Mouse (Mus musculus): ENCODE results near the gene Hivep2. TPM values are rescaled to one million over a fixed set of nuclear protein-coding genes. Genes with fewer than 3 reads are reported as not detected.

Hivep2 gene
- polyA plus RNA-seq, 1 experiment from 2014 or later, result 5.6 TPM

DNA sequence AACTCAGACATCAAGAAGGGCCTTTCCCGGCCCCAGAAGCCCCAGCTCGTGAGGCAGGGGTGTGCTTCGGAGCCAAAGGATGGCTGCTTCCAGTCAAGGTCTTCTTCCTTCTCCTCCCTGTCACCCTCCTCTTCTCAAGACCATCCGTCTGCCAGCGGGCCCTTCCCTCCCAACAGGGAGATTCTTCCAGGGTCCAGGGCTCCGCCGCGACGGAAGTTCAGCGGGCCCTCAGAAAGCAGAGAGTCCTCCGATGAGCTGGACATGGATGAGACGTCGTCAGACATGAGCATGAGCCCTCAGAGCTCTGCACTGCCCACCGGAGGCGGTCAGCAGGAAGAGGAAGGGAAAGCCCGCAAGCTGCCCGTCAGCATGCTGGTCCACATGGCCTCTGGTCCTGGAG is 166.2 kb downstream of the Hivep2 start:
- no peak overlapping the region for H3K9ac ChIP-seq (ENCODE audit: low read length)
- H3K36me3 ChIP-seq (ENCODE audit: control insufficient read depth, insufficient read depth, low read length), result peaks cover 10% of the 10 kb centered on the region; the same call in 1 of the 2 replicates
- H3K4me2 ChIP-seq (ENCODE audit: low read depth, low read length), result no peak overlapping the region
- H3K4me1 ChIP-seq (ENCODE audit: control insufficient read depth, insufficient read depth, low read length), result no peaks in the 10 kb centered on the region
- no peak for ATAC-seq (ENCODE audit: insufficient read depth, low FRiP score)
- no peaks in the 10 kb centered on the region for H3K9me3 ChIP-seq (replicated peaks; ENCODE audit: control insufficient read depth, low read length)
- no peaks in the 10 kb centered on the region for H3K27me3 ChIP-seq (ENCODE audit: control insufficient read depth, insufficient read depth, low read length)
- WGBS, result 89% methylated on average over 17 of the region's 17 CpGs
- no peak overlapping the region for H3K27ac ChIP-seq (ENCODE audit: low read length)
- H3K4me3 ChIP-seq (replicated peaks; ENCODE audit: low read length), result no peak overlapping the region

DNA sequence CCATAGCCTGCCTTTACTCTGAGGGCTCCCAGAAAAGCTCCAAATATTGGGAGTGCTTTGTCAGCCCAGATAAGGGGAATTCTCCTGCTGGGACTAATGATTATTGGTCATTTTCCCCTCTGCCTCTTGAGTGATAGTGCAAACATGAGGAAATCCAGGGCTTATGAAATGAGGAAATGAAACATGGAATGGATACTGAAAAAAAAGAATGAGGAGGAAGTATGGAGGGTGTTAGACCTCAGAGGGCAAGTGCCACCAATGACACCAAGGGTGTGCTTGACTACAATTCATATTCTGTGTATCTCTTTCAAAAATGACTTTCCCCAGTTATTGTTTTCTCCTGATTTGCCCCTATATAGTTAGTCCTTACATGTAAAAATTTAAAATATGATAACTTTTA is 167.1 kb downstream of the Hivep2 start:
- H3K27ac ChIP-seq (ENCODE audit: low read length), result no peak overlapping the region
- H3K27me3 ChIP-seq (ENCODE audit: control insufficient read depth, insufficient read depth, low read length), result no peaks in the 10 kb centered on the region
- no peaks in the 10 kb centered on the region for H3K4me1 ChIP-seq (ENCODE audit: control insufficient read depth, insufficient read depth, low read length)
- H3K9me3 ChIP-seq (replicated peaks; ENCODE audit: control insufficient read depth, low read length), result no peaks in the 10 kb centered on the region
- no peak overlapping the region for H3K9ac ChIP-seq (ENCODE audit: low read length)
- no peak overlapping the region for H3K4me3 ChIP-seq (replicated peaks; ENCODE audit: low read length)
- ATAC-seq (ENCODE audit: insufficient read depth, low FRiP score), result no peak
- peaks cover 9% of the 10 kb centered on the region; the same call in 1 of the 2 replicates for H3K36me3 ChIP-seq (ENCODE audit: control insufficient read depth, insufficient read depth, low read length)
- H3K4me2 ChIP-seq (ENCODE audit: low read depth, low read length), result no peak overlapping the region

DNA sequence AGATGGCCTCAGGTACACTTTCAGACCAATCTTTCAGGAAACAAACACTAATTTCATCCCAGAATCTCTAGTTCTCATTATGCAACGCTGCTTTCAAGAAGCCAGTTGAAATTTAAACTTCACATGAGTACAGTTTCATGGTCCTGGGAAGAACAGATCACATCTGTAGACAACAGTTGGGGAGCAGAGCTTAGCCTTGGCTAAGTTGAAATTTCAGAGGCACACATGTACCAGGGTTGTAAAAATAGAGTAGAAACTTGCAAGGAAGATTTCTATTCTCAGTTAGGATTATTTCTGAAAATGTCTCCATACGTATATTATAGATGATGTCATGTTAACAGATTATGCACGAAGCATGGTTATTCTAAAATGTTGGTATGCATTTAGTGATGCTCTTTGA is 172.8 kb downstream of the Hivep2 start:
- Histone ChIP-seq H3K36me3 (ENCODE audit: control insufficient read depth, insufficient read depth, low read length) (peaks cover 7% of the 10 kb centered on the region; the same call in 1 of the 2 replicates), H3K4me3 (replicated peaks; ENCODE audit: low read length) (no peak overlapping the region), H3K9ac (ENCODE audit: low read length) (no peak overlapping the region), H3K4me1 (ENCODE audit: control insufficient read depth, insufficient read depth, low read length) (no peaks in the 10 kb centered on the region), H3K9me3 (replicated peaks; ENCODE audit: control insufficient read depth, low read length) (no peaks in the 10 kb centered on the region), H3K27ac (ENCODE audit: low read length) (no peak overlapping the region), H3K4me2 (ENCODE audit: low read depth, low read length) (no peak overlapping the region), H3K27me3 (ENCODE audit: control insufficient read depth, insufficient read depth, low read length) (no peaks in the 10 kb centered on the region)
- WGBS, result 78% methylated on average over 3 of the region's 3 CpGs
- no peak for ATAC-seq (ENCODE audit: insufficient read depth, low FRiP score)

DNA sequence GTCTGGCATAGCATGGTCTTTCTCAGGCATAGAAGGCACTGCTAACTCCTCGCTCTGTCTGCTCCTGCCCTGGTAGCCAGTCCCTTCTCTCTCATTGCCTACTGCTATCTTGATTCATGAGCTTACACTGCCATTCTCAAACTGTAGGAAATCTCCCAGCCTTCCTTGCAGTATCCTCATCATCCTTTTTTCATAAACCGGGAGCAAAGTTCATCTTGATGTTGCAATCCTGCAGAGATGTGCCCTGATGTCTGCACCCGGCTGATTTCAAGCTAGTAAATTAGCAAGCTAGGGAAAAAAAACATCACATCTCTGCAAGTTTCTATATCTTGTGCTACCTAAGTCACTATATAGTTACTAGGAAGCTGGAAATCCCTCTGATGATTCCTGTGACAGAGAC is 179.0 kb downstream of the Hivep2 start:
- Histone ChIP-seq H3K4me3 (replicated peaks; ENCODE audit: low read length) (no peak overlapping the region), H3K9ac (ENCODE audit: low read length) (no peak overlapping the region), H3K4me2 (ENCODE audit: low read depth, low read length) (no peak overlapping the region), H3K9me3 (replicated peaks; ENCODE audit: control insufficient read depth, low read length) (no peaks in the 10 kb centered on the region), H3K36me3 (ENCODE audit: control insufficient read depth, insufficient read depth, low read length) (peaks cover 16% of the 10 kb centered on the region; the same call in 1 of the 2 replicates), H3K27ac (ENCODE audit: low read length) (no peak overlapping the region), H3K4me1 (ENCODE audit: control insufficient read depth, insufficient read depth, low read length) (no peaks in the 10 kb centered on the region), H3K27me3 (ENCODE audit: control insufficient read depth, insufficient read depth, low read length) (no peaks in the 10 kb centered on the region)
- WGBS, result 82% methylated on average over 3 of the region's 3 CpGs
- no peak for ATAC-seq (ENCODE audit: insufficient read depth, low FRiP score)

DNA sequence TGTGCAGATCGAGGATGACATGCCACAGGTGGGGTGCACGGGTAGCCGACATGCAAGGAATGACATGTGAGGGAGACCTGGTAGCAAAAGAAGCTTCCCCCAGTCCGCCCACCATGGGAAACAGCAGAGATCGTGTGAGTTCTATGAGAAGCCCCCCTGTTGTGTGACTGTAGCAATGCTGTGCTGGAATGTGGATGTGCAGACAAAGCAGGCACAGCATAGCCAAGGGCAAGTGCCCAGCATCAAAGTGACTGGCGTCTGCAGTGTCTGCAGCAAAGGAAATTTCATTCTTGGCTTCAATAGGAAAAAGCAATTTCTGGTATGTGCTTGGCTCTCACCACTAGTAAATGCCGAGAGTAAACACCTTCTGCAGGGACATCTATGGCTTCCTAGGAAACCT is 199.0 kb downstream of the Hivep2 start:
- H3K4me2 ChIP-seq (ENCODE audit: low read depth, low read length), result no peak overlapping the region
- H3K9ac ChIP-seq (ENCODE audit: low read length), result no peak overlapping the region
- no peaks in the 10 kb centered on the region for H3K9me3 ChIP-seq (replicated peaks; ENCODE audit: control insufficient read depth, low read length)
- H3K36me3 ChIP-seq (ENCODE audit: control insufficient read depth, insufficient read depth, low read length), result no peaks in the 10 kb centered on the region
- H3K4me1 ChIP-seq (ENCODE audit: control insufficient read depth, insufficient read depth, low read length), result no peaks in the 10 kb centered on the region
- H3K27me3 ChIP-seq (ENCODE audit: control insufficient read depth, insufficient read depth, low read length), result no peaks in the 10 kb centered on the region
- no peak for ATAC-seq (ENCODE audit: insufficient read depth, low FRiP score)
- no peak overlapping the region for H3K4me3 ChIP-seq (replicated peaks; ENCODE audit: low read length)
- H3K27ac ChIP-seq (ENCODE audit: low read length), result no peak overlapping the region
- WGBS, result 65% methylated on average over 7 of the region's 7 CpGs

DNA sequence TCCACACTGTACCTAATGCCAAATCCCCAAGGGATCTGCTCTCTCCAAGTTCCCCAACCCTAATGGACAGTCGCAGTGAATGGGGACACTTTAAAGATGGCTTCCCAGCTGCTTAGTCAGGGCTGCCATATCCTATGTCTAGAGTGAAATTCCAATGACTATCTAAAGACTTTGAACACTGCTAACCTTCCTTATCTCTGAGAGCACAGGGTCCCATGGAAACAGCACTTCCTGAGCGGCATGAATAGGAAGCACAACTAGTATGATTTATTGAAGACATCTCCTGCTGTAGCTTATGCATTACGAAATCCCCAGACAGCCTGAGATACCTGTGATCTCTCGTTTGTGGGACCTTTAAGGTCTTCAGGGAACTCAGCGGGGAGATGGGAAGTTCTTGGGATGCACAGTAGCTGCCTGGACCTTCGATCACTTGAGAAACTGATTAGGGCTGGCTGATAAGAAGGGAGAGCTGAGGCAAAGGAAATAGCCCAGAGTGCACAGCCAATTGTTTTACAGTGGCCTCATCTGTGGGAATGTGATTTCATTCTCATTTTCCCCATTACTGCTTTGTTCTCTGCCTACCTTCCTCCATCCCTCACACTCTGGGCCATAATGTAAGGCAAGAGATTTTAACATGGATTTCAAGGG is 202.4 kb downstream of the Hivep2 start:
- no peak overlapping the region for H3K9ac ChIP-seq (ENCODE audit: low read length)
- H3K4me1 ChIP-seq (ENCODE audit: control insufficient read depth, insufficient read depth, low read length), result no peaks in the 10 kb centered on the region
- H3K9me3 ChIP-seq (replicated peaks; ENCODE audit: control insufficient read depth, low read length), result no peaks in the 10 kb centered on the region
- H3K27me3 ChIP-seq (ENCODE audit: control insufficient read depth, insufficient read depth, low read length), result no peaks in the 10 kb centered on the region
- no peak overlapping the region for H3K4me3 ChIP-seq (replicated peaks; ENCODE audit: low read length)
- no peak for ATAC-seq (ENCODE audit: insufficient read depth, low FRiP score)
- H3K27ac ChIP-seq (ENCODE audit: low read length), result no peak overlapping the region
- no peaks in the 10 kb centered on the region for H3K36me3 ChIP-seq (ENCODE audit: control insufficient read depth, insufficient read depth, low read length)
- WGBS, result 49% methylated on average over 6 of the region's 6 CpGs
- H3K4me2 ChIP-seq (ENCODE audit: low read depth, low read length), result no peak overlapping the region

DNA sequence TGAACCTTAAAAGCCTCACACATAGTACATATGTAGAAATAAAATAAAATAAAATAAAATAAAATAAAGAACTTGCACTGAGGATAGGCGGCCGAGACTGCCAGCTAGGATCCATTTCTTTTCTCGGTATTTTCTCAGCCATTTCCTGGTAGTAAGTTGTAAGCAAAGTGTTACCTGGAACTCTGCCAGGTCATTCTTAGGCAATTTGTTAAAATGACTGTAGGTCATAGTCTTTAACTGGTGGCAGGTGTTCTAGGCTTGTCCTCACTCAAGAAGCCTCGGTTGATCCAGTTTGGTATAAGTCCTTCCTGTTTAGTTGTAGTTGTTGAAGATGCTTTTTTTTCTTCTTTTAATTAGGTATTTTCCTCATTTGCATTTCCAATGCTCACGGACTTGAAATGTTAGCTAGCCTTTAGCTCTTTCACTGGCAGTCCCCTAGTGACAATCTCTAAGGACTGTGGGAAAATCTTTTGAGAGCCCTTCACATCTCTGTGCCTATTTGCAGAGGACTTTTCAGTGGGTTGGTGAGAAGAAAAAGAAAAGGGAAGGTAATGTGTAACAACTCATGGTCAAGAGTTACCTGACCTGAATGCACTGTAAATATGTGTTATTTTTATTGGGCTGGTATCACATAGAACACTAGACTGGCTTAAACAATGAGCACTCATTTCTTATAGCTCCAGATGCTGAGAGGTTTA is 203.1 kb downstream of the Hivep2 start:
- ATAC-seq (ENCODE audit: insufficient read depth, low FRiP score), result no peak
- H3K4me3 ChIP-seq (replicated peaks; ENCODE audit: low read length), result no peak overlapping the region
- H3K36me3 ChIP-seq (ENCODE audit: control insufficient read depth, insufficient read depth, low read length), result no peaks in the 10 kb centered on the region
- no peak overlapping the region for H3K27ac ChIP-seq (ENCODE audit: low read length)
- H3K9me3 ChIP-seq (replicated peaks; ENCODE audit: control insufficient read depth, low read length), result no peaks in the 10 kb centered on the region
- WGBS, result 59% methylated on average over 5 of the region's 5 CpGs
- no peak overlapping the region for H3K4me2 ChIP-seq (ENCODE audit: low read depth, low read length)
- H3K27me3 ChIP-seq (ENCODE audit: control insufficient read depth, insufficient read depth, low read length), result no peaks in the 10 kb centered on the region
- no peaks in the 10 kb centered on the region for H3K4me1 ChIP-seq (ENCODE audit: control insufficient read depth, insufficient read depth, low read length)
- H3K9ac ChIP-seq (ENCODE audit: low read length), result no peak overlapping the region

DNA sequence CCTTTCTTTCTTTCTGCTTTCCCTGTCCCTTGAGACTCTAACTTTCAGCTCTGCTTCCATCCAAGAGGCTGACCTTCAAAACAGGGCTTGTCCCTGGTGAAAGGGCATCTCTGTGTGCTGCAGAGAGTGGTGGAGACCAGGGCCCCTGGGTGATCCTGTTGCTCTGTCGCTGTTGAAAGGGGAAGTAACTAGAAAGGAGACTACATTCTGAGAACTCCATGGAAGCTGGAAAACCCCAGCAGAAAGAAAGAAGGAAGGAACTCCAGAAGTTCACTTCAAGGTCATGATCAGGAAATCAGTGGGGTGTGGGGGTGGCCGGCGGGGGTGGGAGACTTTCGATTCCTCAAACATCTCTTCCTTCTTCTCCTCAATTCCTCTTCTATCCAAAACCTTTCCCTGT is 208.2 kb downstream of the Hivep2 start:
- Histone ChIP-seq H3K36me3 (ENCODE audit: control insufficient read depth, insufficient read depth, low read length) (no peaks in the 10 kb centered on the region), H3K4me2 (ENCODE audit: low read depth, low read length) (no peak overlapping the region), H3K27ac (ENCODE audit: low read length) (no peak overlapping the region), H3K27me3 (ENCODE audit: control insufficient read depth, insufficient read depth, low read length) (no peaks in the 10 kb centered on the region), H3K4me3 (replicated peaks; ENCODE audit: low read length) (no peak overlapping the region), H3K9me3 (replicated peaks; ENCODE audit: control insufficient read depth, low read length) (no peaks in the 10 kb centered on the region), H3K4me1 (ENCODE audit: control insufficient read depth, insufficient read depth, low read length) (no peaks in the 10 kb centered on the region), H3K9ac (ENCODE audit: low read length) (no peak overlapping the region)
- WGBS, result 70% methylated on average over 4 of the region's 4 CpGs
- ATAC-seq (ENCODE audit: insufficient read depth, low FRiP score), result no peak

DNA sequence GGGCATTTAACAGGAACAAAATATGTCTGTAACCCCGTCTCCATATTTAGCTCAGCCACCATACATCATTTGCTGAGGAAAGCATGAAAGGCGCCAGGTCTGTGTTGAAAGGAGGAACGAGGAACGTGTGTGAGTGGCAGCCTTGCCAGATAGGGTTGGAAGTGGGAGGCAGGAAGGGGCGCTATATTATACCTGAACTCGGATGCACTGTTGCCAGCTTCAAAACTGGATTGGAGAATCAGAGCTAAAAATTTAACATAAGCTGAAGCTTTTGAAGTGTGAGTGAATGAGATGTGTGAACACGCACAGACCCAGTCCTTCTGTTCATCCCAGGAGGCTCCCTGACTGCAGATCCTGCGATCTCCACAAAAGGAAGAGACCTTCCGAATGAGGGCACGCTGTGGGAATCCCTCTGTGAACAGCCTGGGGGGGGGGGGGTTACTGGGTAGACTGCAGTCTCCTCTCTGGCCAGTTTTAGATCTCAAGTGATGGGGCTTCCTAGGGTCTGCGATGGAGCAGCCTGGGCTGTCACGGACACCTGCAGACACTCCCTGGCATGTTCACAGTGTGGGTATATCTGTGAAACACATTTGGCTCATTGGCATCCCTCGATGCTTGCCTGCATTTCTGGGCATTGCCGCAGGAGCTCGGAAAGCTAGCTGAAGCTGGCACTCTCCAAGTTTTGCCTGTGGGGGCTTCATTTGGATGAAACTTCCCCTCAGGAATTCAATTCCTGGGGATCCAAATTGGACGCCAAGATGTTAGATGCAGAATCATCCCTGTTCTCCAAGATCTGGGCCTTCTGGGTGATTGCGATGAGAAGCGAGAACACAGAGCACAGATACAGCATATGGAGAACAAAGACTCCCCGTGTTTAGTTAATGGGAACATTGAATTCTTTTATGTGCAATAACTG is 213.8 kb downstream of the Hivep2 start:
- no peak overlapping the region for H3K4me2 ChIP-seq (ENCODE audit: low read depth, low read length)
- no peak overlapping the region for H3K9ac ChIP-seq (ENCODE audit: low read length)
- WGBS, result 78% methylated on average over 19 of the region's 19 CpGs
- H3K27me3 ChIP-seq (ENCODE audit: control insufficient read depth, insufficient read depth, low read length), result no peaks in the 10 kb centered on the region
- no peaks in the 10 kb centered on the region for H3K36me3 ChIP-seq (ENCODE audit: control insufficient read depth, insufficient read depth, low read length)
- no peaks in the 10 kb centered on the region for H3K9me3 ChIP-seq (replicated peaks; ENCODE audit: control insufficient read depth, low read length)
- ATAC-seq (ENCODE audit: insufficient read depth, low FRiP score), result no peak
- H3K4me3 ChIP-seq (replicated peaks; ENCODE audit: low read length), result no peak overlapping the region
- no peaks in the 10 kb centered on the region for H3K4me1 ChIP-seq (ENCODE audit: control insufficient read depth, insufficient read depth, low read length)
- no peak overlapping the region for H3K27ac ChIP-seq (ENCODE audit: low read length)

Measured in stomach, embryonic 16.5 days (tissue).